Mouse (Mus musculus): ENCODE measurements around the gene Cend1.
A peak's percentile ranks its signal among the peaks of the same experiment; 100 is the strongest.

Gene Cend1

GRCm38 (mm10) chr7:141429310-141429709 is at the start of gene Cend1:
Cend1 (minus strand) TSS chr7:141429491.
- DNase-seq (ENCODE audit: low read depth, low spot score): peak; percentile 96

DNA sequence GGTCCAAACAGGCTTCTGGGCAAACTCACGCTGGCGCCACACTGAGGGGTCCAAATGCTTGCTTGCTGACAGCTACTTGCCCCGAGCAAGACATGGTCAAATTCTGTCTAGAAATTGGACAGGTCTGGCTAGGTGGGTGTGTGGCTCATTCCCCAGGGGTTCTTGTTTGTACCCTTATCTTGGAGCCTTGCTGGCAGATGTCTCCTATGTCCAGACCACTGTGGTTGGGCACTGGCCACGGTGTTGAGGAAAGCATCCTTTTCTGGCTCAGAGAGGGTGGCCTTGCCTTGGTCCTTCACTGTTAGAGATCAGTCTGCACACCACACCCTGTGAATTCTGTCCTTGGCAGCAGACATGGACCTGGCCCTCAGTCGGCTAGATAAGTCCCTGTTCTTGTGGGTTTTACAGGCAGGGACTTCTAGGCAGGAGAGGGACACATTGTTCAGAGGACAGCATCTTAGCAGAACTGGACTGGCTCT is 49.0 kb upstream of the Cend1 start:
- no peak for DNase-seq (ENCODE audit: low read depth, low spot score)

DNA sequence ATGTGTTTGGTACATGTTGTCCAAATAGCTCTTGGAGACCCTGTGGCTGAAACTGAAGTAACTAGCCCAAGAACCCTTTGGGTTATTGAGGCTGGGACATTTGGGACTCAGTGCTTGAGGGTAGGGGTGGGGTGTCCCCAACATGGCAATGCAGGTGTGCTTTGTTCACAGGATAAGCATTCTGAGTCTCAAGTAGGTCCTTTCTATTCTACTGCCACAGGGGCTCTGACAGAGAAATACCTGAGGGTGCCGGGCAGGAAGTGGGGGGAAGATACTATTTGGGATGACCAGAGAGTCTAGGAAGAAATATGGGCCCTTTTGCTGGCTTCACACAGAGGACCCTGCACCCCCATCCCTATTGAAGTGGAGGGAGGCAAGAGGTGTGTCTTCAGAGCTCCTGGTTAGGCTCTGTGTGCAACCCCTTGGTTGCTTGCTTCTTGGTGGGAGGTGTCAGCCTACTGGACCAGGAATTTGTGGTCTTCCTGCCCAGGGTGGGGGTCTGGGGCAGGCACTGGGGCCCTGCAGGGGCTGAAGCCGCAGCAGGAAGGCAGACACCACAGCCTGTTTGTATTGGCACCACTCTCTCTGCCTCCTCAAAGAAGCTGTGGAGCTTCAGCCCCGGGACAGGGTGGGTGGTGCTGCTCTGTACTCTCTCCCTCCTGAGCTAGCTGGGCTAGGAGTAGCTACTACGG is 48.4 kb upstream of the Cend1 start:
- DNase-seq (ENCODE audit: low read depth, low spot score): no peak

DNA sequence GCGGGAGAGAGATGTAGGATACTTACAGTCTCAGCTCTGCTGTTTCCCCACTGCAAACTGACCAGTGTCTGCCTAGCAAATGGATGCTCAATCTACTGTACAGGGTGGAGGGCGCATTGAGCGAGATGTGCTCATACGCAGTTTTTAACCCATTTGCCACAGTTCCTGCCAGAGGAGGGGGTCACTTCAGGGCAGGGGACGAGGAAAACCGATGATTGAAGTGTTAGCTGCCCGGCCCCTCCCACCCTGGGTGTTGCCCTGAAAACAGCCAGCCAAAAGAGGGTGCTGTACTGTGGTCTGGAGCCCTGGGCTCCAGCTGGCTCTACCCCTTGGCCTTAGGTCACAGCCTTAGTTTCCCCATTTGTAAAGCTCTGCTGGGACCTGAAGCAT is 47.7 kb upstream of the Cend1 start:
- no peak for DNase-seq (ENCODE audit: low read depth, low spot score)

GRCm38 (mm10) chr7:141476226-141476980 is 47.1 kb upstream of the Cend1 start:
- peak; percentile 72 for DNase-seq (ENCODE audit: low read depth, low spot score)

GRCm38 (mm10) chr7:141475805-141476158 is 46.5 kb upstream of the Cend1 start:
- DNase-seq (ENCODE audit: low read depth, low spot score): peak; percentile 51

GRCm38 (mm10) chr7:141475011-141475804 is 45.9 kb upstream of the Cend1 start, which contains the start of the genes Polr2l and Tspan4:
Polr2l (minus strand) TSS chr7:141475132.
Tspan4 (plus strand) TSS chr7:141475240.
- peak; percentile 89 for DNase-seq (ENCODE audit: low read depth, low spot score)

DNA sequence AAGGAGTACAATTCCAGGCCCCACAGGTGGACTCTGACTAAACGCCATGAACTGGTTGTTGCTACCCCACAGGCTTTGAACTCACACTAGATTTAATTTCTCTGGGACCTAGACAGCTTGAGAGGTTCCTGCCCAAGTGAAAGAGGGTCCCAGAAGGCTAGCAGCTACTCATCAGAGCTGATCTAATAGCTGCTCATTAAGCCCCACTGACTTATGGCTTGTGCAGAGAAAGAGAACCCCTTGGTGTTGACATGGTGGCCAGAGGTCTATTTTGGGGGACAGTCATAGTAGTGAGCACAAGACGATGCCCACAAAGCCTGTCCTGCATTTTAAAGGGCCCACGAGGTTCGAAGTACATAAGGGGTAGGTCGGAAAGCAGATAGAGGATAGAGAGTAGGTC is 44.9 kb upstream of the Cend1 start:
- no peak for DNase-seq (ENCODE audit: low read depth, low spot score)

- no peak for DNase-seq (ENCODE audit: low read depth, low spot score)
Observed at GRCm38 (mm10) chr7:141472763-141473162, 43.5 kb upstream of the Cend1 start.

DNA sequence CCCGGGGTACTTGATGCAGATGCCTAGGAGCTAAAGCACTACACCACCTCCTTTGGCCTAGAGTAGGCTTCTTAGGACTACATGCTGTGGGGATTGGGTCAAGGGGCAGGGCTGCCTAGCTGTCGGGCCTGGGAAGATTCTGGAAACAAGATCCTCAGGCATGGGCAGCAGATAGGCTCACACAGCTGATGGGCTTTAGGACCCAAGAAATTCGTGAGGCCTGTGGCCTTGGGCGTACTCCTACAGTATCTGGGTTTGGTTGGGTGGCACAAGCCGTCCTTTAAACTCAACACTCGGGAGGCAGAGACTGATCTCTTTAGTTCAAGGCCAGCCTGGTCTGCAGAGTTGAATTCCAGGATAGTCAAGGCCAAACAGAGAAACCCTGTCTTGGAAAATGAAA is 42.9 kb upstream of the Cend1 start:
- DNase-seq (ENCODE audit: low read depth, low spot score): no peak

- DNase-seq (ENCODE audit: low read depth, low spot score): no peak
Observed at GRCm38 (mm10) chr7:141471236-141471635, 41.9 kb upstream of the Cend1 start.

GRCm38 (mm10) chr7:141470637-141470944 is 41.3 kb upstream of the Cend1 start:
- no peak for DNase-seq (ENCODE audit: low read depth, low spot score)

DNA sequence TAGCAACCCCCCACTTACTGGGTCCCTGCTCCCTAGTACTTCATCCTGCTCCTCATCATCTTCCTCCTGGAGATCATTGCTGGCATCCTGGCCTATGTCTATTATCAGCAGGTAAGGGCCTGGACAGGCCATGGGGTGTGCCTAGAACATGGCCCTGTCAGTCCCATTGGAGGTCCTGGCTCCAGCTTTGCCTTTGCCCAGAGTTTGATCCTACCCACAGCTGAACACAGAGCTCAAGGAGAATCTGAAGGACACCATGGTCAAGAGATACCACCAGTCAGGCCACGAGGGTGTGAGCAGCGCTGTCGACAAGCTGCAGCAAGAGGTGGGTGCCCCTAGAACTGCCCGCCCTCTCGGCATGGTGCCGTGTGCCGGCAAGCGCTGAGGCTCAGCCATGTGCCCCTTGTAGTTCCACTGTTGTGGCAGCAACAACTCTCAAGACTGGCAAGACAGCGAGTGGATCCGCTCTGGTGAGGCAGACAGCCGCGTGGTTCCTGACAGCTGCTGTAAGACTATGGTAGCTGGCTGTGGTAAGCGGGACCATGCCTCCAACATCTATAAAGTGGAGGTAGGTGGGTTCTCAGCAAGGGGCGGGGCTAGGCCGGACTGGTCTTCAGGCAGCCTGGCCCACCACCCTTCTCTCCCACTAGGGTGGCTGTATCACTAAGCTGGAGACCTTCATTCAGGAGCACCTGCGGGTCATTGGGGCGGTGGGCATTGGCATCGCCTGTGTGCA is 40.8 kb upstream of the Cend1 start:
- DNase-seq (ENCODE audit: low read depth, low spot score): no peak

- no peak for DNase-seq (ENCODE audit: low read depth, low spot score)
Observed at GRCm38 (mm10) chr7:141469352-141469751, 40.1 kb upstream of the Cend1 start.

GRCm38 (mm10) chr7:141468522-141469211 is 39.4 kb upstream of the Cend1 start:
- peak; percentile 95 for DNase-seq (ENCODE audit: low read depth, low spot score)

DNA sequence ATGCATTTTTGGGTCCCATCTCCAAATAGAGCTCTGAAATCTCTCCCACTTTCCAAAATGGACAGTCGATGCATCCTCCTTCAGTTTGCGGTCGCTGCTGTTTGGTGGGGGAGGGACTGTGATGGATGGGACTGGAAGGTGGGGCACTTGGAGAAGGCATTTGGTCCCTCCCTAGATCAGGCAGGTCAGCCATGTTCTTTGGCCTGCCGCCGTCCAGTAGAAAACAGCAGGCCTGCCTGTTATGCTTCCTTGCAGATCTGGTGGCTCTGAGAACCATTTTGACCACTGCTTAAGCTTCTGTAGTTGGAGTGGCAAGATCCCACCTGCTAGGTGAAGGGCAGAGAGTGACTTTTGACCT is 38.9 kb upstream of the Cend1 start:
- DNase-seq (ENCODE audit: low read depth, low spot score): peak; percentile 62

DNA sequence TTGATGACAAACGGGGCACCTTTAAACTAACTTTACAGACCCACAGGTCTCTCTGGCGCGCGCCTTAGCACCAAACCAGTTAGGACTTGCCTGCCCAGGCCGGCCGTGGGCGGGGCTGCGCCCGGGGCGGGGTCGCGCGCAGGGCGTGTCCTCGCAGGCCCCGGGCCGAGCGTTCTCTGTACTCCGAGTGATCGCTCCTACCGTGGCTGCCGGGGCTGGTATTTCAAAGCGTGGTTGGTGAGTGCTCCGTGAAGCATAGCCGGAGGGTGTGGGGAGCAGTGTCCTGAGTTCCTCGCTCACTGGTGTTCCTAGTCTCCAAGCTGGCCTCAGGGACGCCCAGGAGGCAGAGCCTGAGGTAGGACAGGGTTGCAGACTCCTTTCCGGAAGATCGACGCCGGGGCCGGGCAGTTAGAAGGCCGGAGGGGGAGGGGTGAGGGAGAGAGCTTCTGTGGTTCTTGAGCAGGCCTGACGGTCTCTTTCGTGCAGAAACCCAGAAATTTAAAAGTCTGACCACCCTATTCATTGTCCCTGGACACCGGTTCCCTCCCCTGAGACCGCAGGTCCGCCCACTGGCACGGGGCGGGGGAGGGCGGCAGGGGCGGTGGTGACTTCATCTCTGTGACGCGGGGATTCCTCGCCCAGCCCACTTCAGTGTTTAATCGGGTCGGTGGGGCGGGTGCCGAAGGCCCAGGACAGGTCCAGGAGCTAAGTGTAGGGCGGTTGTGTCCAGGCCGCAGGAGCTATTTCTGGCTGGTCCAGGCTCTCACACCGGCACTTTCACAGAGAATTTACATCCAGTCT is 38.1 kb upstream of the Cend1 start, which contains the start of gene Cd151:
Gene Cd151, plus strand, starts transcription at position 163 of the 801 bp plus-strand sequence.
- peak; percentile 88 for DNase-seq (ENCODE audit: low read depth, low spot score)

- DNase-seq (ENCODE audit: low read depth, low spot score): no peak
Observed at GRCm38 (mm10) chr7:141466607-141467148, 37.4 kb upstream of the Cend1 start.

GRCm38 (mm10) chr7:141466045-141466394 is 36.7 kb upstream of the Cend1 start:
- no peak for DNase-seq (ENCODE audit: low read depth, low spot score)
